Mouse (Mus musculus) liver, embryonic 11.5 days (tissue): ENCODE results near the gene Osbp2. TPM values are rescaled to one million over a fixed set of nuclear protein-coding genes. Genes with fewer than 3 reads are reported as not detected.
A peak's percentile ranks its signal among the peaks of the same experiment; 100 is the strongest.

Source experiments
- ATAC-seq: fragments of 200-750 bp; cut with Nextera tagmentation; replicated peaks from 2 replicates; pipeline ENCODE4 v1.8.0; 2017; ENCODE audit warnings: moderate number of reproducible peaks, mild to moderate bottlenecking, moderate TSS enrichment, moderate library complexity; ENCODE audit not compliant: low FRiP score
- DNase-seq: peaks from one replicate; pipeline ENCODE4 v3.0.0-alpha.2; 2017; ENCODE audit warnings: low spot score
- H3K27ac ChIP-seq: fragments of 300-500 bp; sonication (generic); 2 replicates; pipeline ENCODE4 v1.5.1; 2014; ENCODE audit warnings: mild to moderate bottlenecking, low read depth, low read length, control low read depth
- H3K27me3 ChIP-seq: fragments of 300-500 bp; sonication (generic); replicated peaks from 2 replicates; pipeline ENCODE4 v1.6.1; 2014; ENCODE audit warnings: low read length, mixed read lengths; ENCODE audit not compliant: control insufficient read depth, insufficient read depth
- H3K36me3 ChIP-seq: fragments of 300-500 bp; sonication (generic); 2 replicates; pipeline ENCODE4 v1.6.1; 2014; ENCODE audit warnings: mild to moderate bottlenecking, low read length, moderate library complexity, mixed read lengths; ENCODE audit not compliant: control insufficient read depth, insufficient read depth
- H3K4me1 ChIP-seq: fragments of 300-500 bp; sonication (generic); replicated peaks from 2 replicates; pipeline ENCODE4 v1.6.1; 2014; ENCODE audit warnings: low read length, mixed read lengths; ENCODE audit not compliant: control insufficient read depth, insufficient read depth
- H3K4me2 ChIP-seq: fragments of 300-500 bp; sonication (generic); 2 replicates; pipeline ENCODE4 v1.6.1; 2014; ENCODE audit warnings: mild to moderate bottlenecking, control low read depth, moderate library complexity
- H3K4me3 ChIP-seq: fragments of 300-500 bp; sonication (generic); 2 replicates; pipeline ENCODE4 v1.5.1; 2014; ENCODE audit warnings: low read depth, low read length, control low read depth
- H3K9ac ChIP-seq: fragments of 300-500 bp; sonication (generic); 2 replicates; pipeline ENCODE4 v1.6.1; 2014; ENCODE audit warnings: low read depth, low read length, control low read depth
- H3K9me3 ChIP-seq: fragments of 300-500 bp; sonication (generic); 2 replicates; pipeline ENCODE4 v1.6.1; 2016; ENCODE audit warnings: low read length, inconsistent platforms, mixed read lengths; ENCODE audit not compliant: control insufficient read depth
- WGBS: fragments of 180-500 bp; shearing (Covaris S2); extraction: QIAGEN DNeasy Blood & Tissue Kit; methylation state at CpG from one replicate; pipeline ENCODE4 v1.1.7; 2014; 5-methylcytosine and 5-hydroxymethylcytosine counted together
- polyA plus RNA-seq: library from polyadenylated mRNA; unstranded; fragments of >200 nt; fragmentation: Nextera tagmentation; extraction: Ambion mirVana; gene quantifications from 2 replicates; pipeline ENCODE4 v1.2.1, GENCODE M21; 2014

The Osbp2 gene
- polyA plus RNA-seq, 1 experiment from 2014 or later, result 0.38 TPM

DNA sequence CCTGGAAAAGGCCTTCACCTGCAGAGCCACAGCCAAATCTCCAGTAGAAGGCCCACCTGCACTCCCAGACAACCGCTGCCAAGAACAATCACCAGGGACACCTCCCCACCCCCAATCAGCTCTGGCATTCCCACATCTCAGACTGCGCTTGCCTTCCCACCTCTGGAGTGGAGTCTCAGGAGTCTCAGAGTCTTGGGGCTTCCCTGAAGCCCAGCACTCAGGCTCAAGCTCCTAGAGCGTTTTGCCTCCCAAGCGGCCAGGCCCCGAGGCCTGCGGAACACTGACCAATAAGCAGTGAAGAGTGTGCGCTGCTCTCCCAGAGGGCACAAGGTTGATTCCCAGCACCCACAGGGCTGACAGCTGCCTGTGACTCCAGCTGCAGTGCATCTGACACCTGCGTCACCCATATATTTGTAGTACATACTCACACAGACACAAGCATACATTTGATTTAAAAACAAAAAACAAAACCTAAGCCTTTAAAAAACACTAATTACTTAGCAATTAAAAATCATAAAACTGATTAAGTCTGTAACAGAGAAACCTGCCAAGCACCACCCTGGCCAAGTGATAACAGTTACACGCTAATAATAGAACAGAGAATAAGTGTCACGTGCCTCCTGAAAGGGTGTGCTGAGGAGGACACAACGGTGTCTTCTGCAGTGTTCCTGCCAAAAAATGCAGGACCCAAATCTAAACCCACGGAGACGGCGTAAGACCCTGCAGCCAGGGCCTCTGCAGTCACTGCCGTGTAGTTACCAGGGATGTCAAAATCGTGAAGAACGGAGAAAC is 19.6 kb downstream of the Osbp2 start:
- WGBS, result 77% methylated on average over 17 of the region's 17 CpGs
- H3K27ac ChIP-seq, result no peak overlapping the region
- no peak overlapping the region for H3K9ac ChIP-seq
- DNase-seq (no peak), ATAC-seq (no peak)
- no peak overlapping the region for H3K4me3 ChIP-seq
- H3K9me3 ChIP-seq, result no peaks in the 10 kb centered on the region
- no peaks in the 10 kb centered on the region for H3K27me3 ChIP-seq
- no peaks in the 10 kb centered on the region for H3K36me3 ChIP-seq
- no peak overlapping the region for H3K4me2 ChIP-seq
- no peaks in the 10 kb centered on the region for H3K4me1 ChIP-seq

DNA sequence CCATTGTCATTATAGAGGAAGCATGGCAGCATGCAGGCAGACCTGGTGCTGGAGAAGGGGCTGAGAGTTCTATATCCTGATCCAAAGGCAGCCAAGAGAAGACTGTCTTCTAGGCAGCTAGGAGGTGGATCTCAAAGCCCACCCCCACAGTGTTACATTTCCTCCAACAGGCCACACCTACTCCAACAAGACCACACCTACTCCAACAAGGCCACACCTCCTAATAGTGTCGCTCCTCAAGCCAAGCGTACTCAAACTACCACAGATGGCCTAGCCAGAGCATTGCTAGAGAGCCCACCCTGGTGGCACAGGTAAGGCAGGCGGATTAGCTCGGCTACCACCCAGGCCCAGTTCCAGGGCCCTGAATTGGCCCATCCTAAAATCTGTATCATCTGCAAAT is 28.4 kb downstream of the Osbp2 start:
- no peak; the same call in 1 of the 2 replicates for ATAC-seq
- 0 out of 2 replicates have a peak, but pooled peaks cover 2% of the 10 kb centered on the region for H3K27me3 ChIP-seq
- WGBS, result 75% methylated on average over 4 of the region's 4 CpGs
- no peak for DNase-seq
- no peak overlapping the region for H3K4me3 ChIP-seq
- no peaks in the 10 kb centered on the region for H3K4me1 ChIP-seq
- H3K27ac ChIP-seq, result no peak overlapping the region
- H3K4me2 ChIP-seq, result no peak overlapping the region
- no peaks in the 10 kb centered on the region for H3K9me3 ChIP-seq
- H3K36me3 ChIP-seq, result no peaks in the 10 kb centered on the region
- H3K9ac ChIP-seq, result no peak overlapping the region

DNA sequence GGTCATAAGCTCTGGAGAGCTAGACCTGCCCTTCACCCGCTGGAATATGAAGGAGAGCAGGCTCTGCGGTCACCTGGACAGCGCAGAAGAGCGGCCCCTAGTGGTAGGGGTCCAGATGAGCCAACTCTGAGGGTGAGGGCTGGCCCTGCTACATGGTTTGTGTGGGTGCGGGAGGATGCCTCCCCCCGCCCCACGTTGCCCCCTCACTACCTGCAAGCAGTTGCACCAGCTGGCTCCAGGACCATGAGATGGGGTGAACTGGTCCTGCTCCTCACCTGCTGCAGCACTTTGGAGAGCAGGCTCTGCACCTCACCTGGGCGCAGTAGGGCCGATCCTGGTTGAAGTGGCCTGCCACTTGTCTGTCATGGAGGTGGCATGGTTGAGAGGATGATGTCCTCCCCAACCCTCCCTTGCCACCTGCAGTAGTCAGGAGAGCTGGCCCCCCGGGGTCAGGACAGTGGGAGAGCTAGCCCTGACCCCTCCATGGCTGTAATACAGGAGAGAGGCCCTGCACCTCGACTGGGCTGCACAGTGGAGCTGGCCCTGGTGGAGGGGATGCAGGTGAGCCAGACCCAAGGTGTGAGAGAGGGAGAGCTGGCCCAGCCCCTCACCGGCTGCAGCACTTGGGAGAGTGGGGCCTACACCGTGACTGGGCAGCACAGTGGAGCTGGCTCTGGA is 29.1 kb downstream of the Osbp2 start:
- WGBS, result 46% methylated on average over 13 of the region's 13 CpGs
- no peaks in the 10 kb centered on the region for H3K4me1 ChIP-seq
- 0 out of 2 replicates have a peak overlapping the region, but pooled peaks have one; percentile 5 for H3K4me3 ChIP-seq
- ATAC-seq (peak; percentile 39; the same call in 1 of the 2 replicates), DNase-seq (peak; percentile 53)
- no peaks in the 10 kb centered on the region for H3K36me3 ChIP-seq
- H3K4me2 ChIP-seq, result peak overlapping the region; percentile 44
- H3K9ac ChIP-seq, result no peak overlapping the region
- H3K9me3 ChIP-seq, result no peaks in the 10 kb centered on the region
- no peak overlapping the region for H3K27ac ChIP-seq
- H3K27me3 ChIP-seq, result 0 out of 2 replicates have a peak, but pooled peaks cover 2% of the 10 kb centered on the region

DNA sequence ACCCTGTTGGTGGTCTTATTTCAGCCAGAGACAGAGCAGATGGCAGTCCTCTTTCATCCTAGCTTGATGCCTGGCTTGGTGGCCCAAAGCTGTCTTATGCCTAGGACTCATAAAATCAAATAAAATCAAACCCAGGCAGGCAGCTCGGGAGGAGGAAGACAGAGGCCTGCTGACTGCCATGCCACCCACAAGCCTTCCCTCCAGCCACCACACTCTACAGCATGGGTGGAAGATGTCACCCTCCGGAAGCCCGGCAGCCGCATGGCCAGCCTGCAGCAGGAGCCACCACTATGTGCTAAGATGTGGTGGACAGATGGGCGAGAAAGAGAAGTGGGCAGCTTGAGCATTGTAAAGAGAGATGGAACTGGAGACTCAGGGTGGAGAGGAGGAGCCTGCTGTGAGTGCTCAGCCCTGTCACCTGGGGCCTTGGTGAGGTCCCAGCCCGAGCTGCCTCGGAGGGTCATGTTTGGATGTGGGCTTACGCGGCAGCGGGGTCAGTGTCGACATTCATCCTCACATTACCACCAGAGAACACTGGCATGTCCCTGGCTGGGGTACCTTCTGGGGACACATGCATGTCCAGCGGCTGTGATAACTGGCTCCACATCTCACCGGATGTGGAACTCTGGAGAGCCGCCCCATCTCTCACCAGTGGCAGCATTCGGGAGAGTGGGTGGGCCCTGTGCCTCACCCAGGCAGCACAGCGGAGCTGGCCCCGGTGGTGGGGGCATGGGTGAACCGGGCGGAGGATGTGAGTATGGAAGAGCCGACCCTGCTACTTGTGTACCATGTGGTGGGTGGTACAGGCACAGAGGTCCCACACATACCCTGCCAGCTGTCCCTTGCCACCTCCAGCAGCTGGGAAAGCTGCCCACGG is 29.9 kb downstream of the Osbp2 start:
- 31% methylated on average over 21 of the region's 21 CpGs for WGBS
- Histone ChIP-seq H3K4me3 (0 out of 2 replicates have a peak overlapping the region, but pooled peaks have one; percentile 5), H3K4me1 (no peaks in the 10 kb centered on the region), H3K27me3 (0 out of 2 replicates have a peak, but pooled peaks cover 2% of the 10 kb centered on the region), H3K9ac (no peak overlapping the region), H3K4me2 (peak overlapping the region; percentile 44), H3K27ac (no peak overlapping the region), H3K9me3 (no peaks in the 10 kb centered on the region), H3K36me3 (no peaks in the 10 kb centered on the region)
- ATAC-seq (peak; percentile 51; the same call in 1 of the 2 replicates), DNase-seq (no peak)

DNA sequence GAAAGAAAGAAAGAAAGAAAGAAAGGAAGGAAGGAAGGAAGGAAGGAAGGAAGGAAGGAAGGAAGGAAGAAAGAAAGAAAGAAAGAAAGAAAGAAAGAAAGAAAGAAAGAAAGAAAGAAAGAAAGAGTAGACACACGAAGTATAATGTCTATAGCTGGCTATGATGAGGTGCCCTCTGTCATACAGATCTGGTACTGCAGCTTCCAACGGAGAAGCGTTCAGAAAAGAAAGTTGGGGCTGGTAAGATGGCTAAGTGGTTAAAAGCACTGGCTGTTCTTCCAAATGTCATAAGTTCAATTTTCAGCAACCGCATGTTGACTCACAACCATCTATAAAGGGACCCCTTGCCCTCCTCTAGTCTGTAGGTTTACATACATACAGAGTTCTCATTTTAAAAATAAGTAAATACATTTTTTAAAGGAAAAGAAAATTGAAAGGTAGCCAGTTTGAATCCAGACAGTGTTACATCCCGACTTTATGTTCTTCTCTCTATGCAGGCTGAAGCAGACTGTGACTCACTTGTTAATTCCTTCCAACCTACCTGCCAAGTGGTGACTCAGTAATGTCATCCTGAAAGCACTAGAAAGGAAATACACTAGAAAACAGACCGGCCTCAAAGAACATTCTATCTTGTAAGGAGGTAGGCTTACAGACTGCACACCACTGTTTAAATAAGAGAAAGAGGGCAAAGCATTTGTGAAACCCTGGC is 31.4 kb downstream of the Osbp2 start:
- no peaks in the 10 kb centered on the region for H3K36me3 ChIP-seq
- no peak for DNase-seq
- no peak for ATAC-seq
- no peak overlapping the region for H3K9ac ChIP-seq
- H3K27ac ChIP-seq, result no peak overlapping the region
- no peaks in the 10 kb centered on the region for H3K9me3 ChIP-seq
- no peak overlapping the region for H3K4me3 ChIP-seq
- H3K4me2 ChIP-seq, result no peak overlapping the region
- 46% methylated on average over 6 of the region's 6 CpGs for WGBS
- H3K4me1 ChIP-seq, result no peaks in the 10 kb centered on the region
- H3K27me3 ChIP-seq, result 0 out of 2 replicates have a peak, but pooled peaks cover 2% of the 10 kb centered on the region

DNA sequence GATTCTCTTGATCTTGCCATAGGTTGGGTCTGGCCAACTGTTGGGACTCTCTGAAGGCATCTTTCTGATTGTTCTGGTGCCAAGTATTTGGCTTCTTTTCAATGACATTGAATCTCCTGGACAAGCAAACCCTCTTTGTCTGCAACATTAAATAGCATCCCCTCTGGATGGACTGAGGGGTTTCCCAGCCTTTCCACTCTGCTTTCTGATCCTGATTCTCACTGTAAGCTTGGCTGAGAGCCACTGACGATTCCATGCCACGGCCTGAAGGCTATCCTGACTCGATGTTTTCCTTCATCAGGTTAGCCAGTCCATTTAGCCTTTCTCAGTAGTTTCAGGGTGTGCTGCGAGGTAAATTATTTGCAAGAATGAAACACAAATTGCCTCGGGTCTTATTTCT is 34.0 kb downstream of the Osbp2 start:
- 84% methylated on average over 5 of the region's 5 CpGs for WGBS
- Histone ChIP-seq H3K9ac (no peak overlapping the region), H3K4me1 (no peaks in the 10 kb centered on the region), H3K9me3 (no peaks in the 10 kb centered on the region), H3K27ac (no peak overlapping the region), H3K36me3 (no peaks in the 10 kb centered on the region), H3K27me3 (0 out of 2 replicates have a peak, but pooled peaks cover 2% of the 10 kb centered on the region), H3K4me3 (no peak overlapping the region), H3K4me2 (no peak overlapping the region)
- ATAC-seq, result no peak
- no peak for DNase-seq

DNA sequence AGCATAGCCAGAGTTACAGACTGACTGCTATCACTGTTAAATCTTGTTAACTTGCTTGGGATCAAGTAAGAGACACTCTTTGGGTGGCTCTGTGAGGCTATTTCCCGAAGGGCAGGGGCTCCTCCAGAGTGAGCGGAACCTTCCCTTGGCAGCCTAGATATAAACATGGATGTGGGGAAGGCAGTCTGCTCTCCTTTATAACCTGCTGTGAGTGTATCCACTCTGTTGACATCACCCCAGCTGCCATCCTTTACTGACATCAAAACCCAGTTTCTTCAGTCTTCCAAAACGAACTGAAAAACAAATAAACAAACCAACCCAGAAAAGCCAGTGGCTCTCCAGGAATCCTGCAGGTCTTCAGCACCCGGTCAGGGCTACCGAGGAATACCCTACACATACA is 39.6 kb downstream of the Osbp2 start:
- DNase-seq, result no peak
- H3K4me3 ChIP-seq, result no peak overlapping the region
- no peaks in the 10 kb centered on the region for H3K9me3 ChIP-seq
- no peaks in the 10 kb centered on the region for H3K36me3 ChIP-seq
- no peak overlapping the region for H3K4me2 ChIP-seq
- H3K4me1 ChIP-seq, result no peaks in the 10 kb centered on the region
- no peak overlapping the region for H3K9ac ChIP-seq
- no peak for ATAC-seq
- no peak overlapping the region for H3K27ac ChIP-seq
- 66% methylated on average over 5 of the region's 5 CpGs for WGBS
- no peaks in the 10 kb centered on the region for H3K27me3 ChIP-seq

DNA sequence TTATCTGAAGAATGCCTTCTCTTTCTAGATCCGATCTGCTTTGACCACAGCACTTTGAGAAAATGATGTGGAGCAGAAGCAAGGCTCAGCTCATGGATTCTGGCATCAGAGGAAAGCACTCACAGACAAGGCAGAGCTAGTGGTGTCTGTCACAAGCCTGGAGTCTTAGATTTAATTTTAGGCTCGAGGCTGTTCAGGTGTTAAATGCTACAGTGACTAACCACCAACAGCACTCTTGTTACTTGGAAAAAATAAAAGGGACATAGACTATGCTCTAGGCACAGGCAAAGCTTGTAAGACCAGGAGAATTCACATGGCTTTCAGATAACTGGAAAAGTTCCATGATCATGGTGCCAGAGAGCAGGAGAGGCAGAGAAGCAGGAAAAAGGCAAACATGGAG is 40.3 kb downstream of the Osbp2 start:
- Histone ChIP-seq H3K4me2 (no peak overlapping the region), H3K27me3 (no peaks in the 10 kb centered on the region), H3K9ac (no peak overlapping the region), H3K4me1 (no peaks in the 10 kb centered on the region), H3K9me3 (no peaks in the 10 kb centered on the region), H3K27ac (no peak overlapping the region), H3K36me3 (no peaks in the 10 kb centered on the region), H3K4me3 (no peak overlapping the region)
- 44% methylated on average over 2 of the region's 2 CpGs for WGBS
- DNase-seq (no peak), ATAC-seq (no peak)
